Mouse (Mus musculus) midbrain, embryonic 10.5 days (tissue): ENCODE data around the gene B630019K06Rik. TPM values are rescaled to one million over a fixed set of nuclear protein-coding genes. Genes with fewer than 3 reads are reported as not detected.
A peak's percentile ranks its signal among the peaks of the same experiment; 100 is the strongest.
"Not testable (repeated sequence)": the region's sequence is repeated elsewhere in the genome, so short reads cannot be mapped to it uniquely, and the experiment has no call there.

Experiments
- DNase-seq: peaks from one replicate; pipeline ENCODE4 v3.0.0-alpha.2; 2017; ENCODE audit warnings: low spot score
- H3K27ac ChIP-seq: fragments of 300-500 bp; sonication (generic); replicated peaks from 2 replicates; pipeline ENCODE4 v1.5.1; 2016; ENCODE audit warnings: mild to moderate bottlenecking
- H3K27me3 ChIP-seq: fragments of 300-500 bp; sonication (generic); 2 replicates; pipeline ENCODE4 v1.6.1; 2016; ENCODE audit warnings: low read depth, mild to moderate bottlenecking; ENCODE audit not compliant: poor library complexity, severe bottlenecking
- H3K36me3 ChIP-seq: fragments of 300-500 bp; sonication (generic); 2 replicates; pipeline ENCODE4 v1.6.1; 2016; ENCODE audit warnings: mild to moderate bottlenecking, moderate library complexity
- H3K4me1 ChIP-seq: fragments of 300-500 bp; sonication (generic); 2 replicates; pipeline ENCODE4 v1.6.1; 2016
- H3K4me3 ChIP-seq: fragments of 300-500 bp; sonication (generic); 2 replicates; pipeline ENCODE4 v1.5.1; 2016; ENCODE audit warnings: mild to moderate bottlenecking, moderate library complexity
- H3K9me3 ChIP-seq: fragments of 300-500 bp; sonication (generic); replicated peaks from 2 replicates; pipeline ENCODE4 v1.6.1; 2016; ENCODE audit warnings: mild to moderate bottlenecking
- WGBS: fragments of 180-500 bp; shearing (Covaris S2); methylation state at CpG from one replicate; pipeline ENCODE4 v1.1.7; 2016; 5-methylcytosine and 5-hydroxymethylcytosine counted together
- polyA plus RNA-seq: library from polyadenylated mRNA; unstranded; fragments of >200 nt; fragmentation: Nextera tagmentation; extraction: Ambion mirVana; gene quantifications from 2 replicates; pipeline ENCODE4 v1.2.1, GENCODE M21; 2016

Gene B630019K06Rik
- polyA plus RNA-seq: 3.4 and 3.9 TPM in 2 replicates

- whole genome bisulfite sequencing: 26% methylated on average over 83 of the region's 95 CpGs
Measured at GRCm38 (mm10) chrX:8892343-8893155, at the start of gene B630019K06Rik. B630019K06Rik (plus strand) TSS chrX:8892382.

GRCm38 (mm10) chrX:8843694-8844093, 48.5 kb upstream of the B630019K06Rik start, which contains the start of gene Gm6592:
Gm6592 (plus strand) TSS chrX:8843994.
- Histone ChIP-seq H3K9me3 (peaks cover 8% of the 10 kb centered on the region; the same call in 1 of the 2 replicates), H3K27ac (no peak within 1 kb of the TSS), H3K4me3 (no peak within 1 kb of the TSS), H3K27me3 (no peaks in the 10 kb centered on the region), H3K36me3 (no peaks in the 10 kb centered on the region), H3K4me1 (no peaks in the 10 kb centered on the region)
- 75% methylated on average over 1 of the region's 1 CpGs for WGBS
- no peak for DNase-seq

More at GRCm38 (mm10) chrX:8892343-8893155, at the start of gene B630019K06Rik:
- no peaks in the 10 kb centered on the region for H3K27me3 ChIP-seq
- no peaks in the 10 kb centered on the region for H3K4me1 ChIP-seq
- H3K4me3 ChIP-seq: peak within 1 kb of the TSS; percentile 62
- H3K36me3 ChIP-seq: 0 out of 2 replicates have a peak, but pooled peaks cover 6% of the 10 kb centered on the region
- peak within 1 kb of the TSS; percentile 87 for H3K27ac ChIP-seq
- DNase-seq: peak; percentile 61
- peaks cover 18% of the 10 kb centered on the region; the same call in 1 of the 2 replicates for H3K9me3 ChIP-seq

GRCm38 (mm10) chrX:8852486-8852885, 39.7 kb upstream of the B630019K06Rik start:
- H3K36me3 ChIP-seq: no peaks in the 10 kb centered on the region
- 91% methylated on average over 10 of the region's 10 CpGs for WGBS
- H3K4me3 ChIP-seq: no peak overlapping the region
- H3K9me3 ChIP-seq: peaks cover 7% of the 10 kb centered on the region; the same call in 1 of the 2 replicates
- H3K27me3 ChIP-seq: no peaks in the 10 kb centered on the region
- H3K27ac ChIP-seq: no peak overlapping the region
- no peak for DNase-seq
- H3K4me1 ChIP-seq: no peaks in the 10 kb centered on the region

GRCm38 (mm10) chrX:8864331-8864730, 27.9 kb upstream of the B630019K06Rik start:
- not testable (repeated sequence) for H3K9me3 ChIP-seq, H3K27ac ChIP-seq, H3K27me3 ChIP-seq, H3K36me3 ChIP-seq, H3K4me3 ChIP-seq, H3K4me1 ChIP-seq
- peak; percentile 64 for DNase-seq
- 3% methylated on average over 3 of the region's 3 CpGs for WGBS

- H3K36me3 ChIP-seq, H3K4me1 ChIP-seq, H3K27ac ChIP-seq, H3K4me3 ChIP-seq, H3K27me3 ChIP-seq, DNase-seq: not testable (repeated sequence)
- 84% methylated on average over 3 of the region's 4 CpGs for WGBS
- peaks cover 15% of the 10 kb centered on the region for H3K9me3 ChIP-seq
Measured at GRCm38 (mm10) chrX:8873953-8874352, 18.2 kb upstream of the B630019K06Rik start, which contains the start of gene Gm5751. Gm5751 (plus strand) TSS chrX:8874253.

- DNase-seq: no peak
- Histone ChIP-seq H3K36me3 (0 out of 2 replicates have a peak, but pooled peaks cover 6% of the 10 kb centered on the region), H3K9me3 (no peaks in the 10 kb centered on the region), H3K27me3 (no peaks in the 10 kb centered on the region), H3K4me3 (no peak overlapping the region), H3K4me1 (no peaks in the 10 kb centered on the region), H3K27ac (no peak overlapping the region)
- WGBS: 81% methylated on average over 4 of the region's 4 CpGs
Measured at GRCm38 (mm10) chrX:8884336-8884735, 7.8 kb upstream of the B630019K06Rik start.

- no peaks in the 10 kb centered on the region for H3K27me3 ChIP-seq
- peaks cover 18% of the 10 kb centered on the region; the same call in 1 of the 2 replicates for H3K9me3 ChIP-seq
- H3K4me3 ChIP-seq: peak overlapping the region; percentile 62
- H3K4me1 ChIP-seq: no peaks in the 10 kb centered on the region
- H3K27ac ChIP-seq: peak overlapping the region; percentile 87
- 0 out of 2 replicates have a peak, but pooled peaks cover 6% of the 10 kb centered on the region for H3K36me3 ChIP-seq
- no peak for DNase-seq
- WGBS: 63% methylated on average over 2 of the region's 9 CpGs
Measured at GRCm38 (mm10) chrX:8891975-8892342, 223 bp upstream of the B630019K06Rik start.

GRCm38 (mm10) chrX:8893182-8893651, 1.0 kb downstream of the B630019K06Rik start:
- Histone ChIP-seq H3K4me3 (peak overlapping the region; percentile 62), H3K36me3 (no peaks in the 10 kb centered on the region), H3K9me3 (peaks cover 18% of the 10 kb centered on the region; the same call in 1 of the 2 replicates), H3K27ac (peak overlapping the region; percentile 87), H3K27me3 (no peaks in the 10 kb centered on the region), H3K4me1 (no peaks in the 10 kb centered on the region)
- WGBS: 13% methylated on average over 40 of the region's 42 CpGs
- DNase-seq: peak; percentile 50

- WGBS: 74% methylated on average over 4 of the region's 4 CpGs
- Histone ChIP-seq H3K4me3 (no peak overlapping the region), H3K9me3 (no peaks in the 10 kb centered on the region; the same call in 1 of the 2 replicates), H3K27me3 (no peaks in the 10 kb centered on the region), H3K27ac (no peak overlapping the region), H3K36me3 (no peaks in the 10 kb centered on the region), H3K4me1 (peaks cover 5% of the 10 kb centered on the region; the same call in 1 of the 2 replicates)
- no peak for DNase-seq
Measured at GRCm38 (mm10) chrX:8900823-8901222, 8.6 kb downstream of the B630019K06Rik start.

- Histone ChIP-seq H3K9me3 (no peaks in the 10 kb centered on the region; the same call in 1 of the 2 replicates), H3K36me3 (no peaks in the 10 kb centered on the region), H3K27ac (no peak overlapping the region), H3K4me1 (peaks cover 5% of the 10 kb centered on the region; the same call in 1 of the 2 replicates), H3K4me3 (no peak overlapping the region), H3K27me3 (no peaks in the 10 kb centered on the region)
- 36% methylated on average over 7 of the region's 7 CpGs for WGBS
- no peak for DNase-seq
Measured at GRCm38 (mm10) chrX:8901906-8902472, 9.8 kb downstream of the B630019K06Rik start.

GRCm38 (mm10) chrX:8921080-8921479, 28.9 kb downstream of the B630019K06Rik start:
- 81% methylated on average over 4 of the region's 4 CpGs for WGBS
- no peaks in the 10 kb centered on the region; the same call in 1 of the 2 replicates for H3K9me3 ChIP-seq
- no peak overlapping the region for H3K27ac ChIP-seq
- no peaks in the 10 kb centered on the region for H3K36me3 ChIP-seq
- DNase-seq: no peak
- H3K4me1 ChIP-seq: no peaks in the 10 kb centered on the region
- no peaks in the 10 kb centered on the region for H3K27me3 ChIP-seq
- no peak overlapping the region for H3K4me3 ChIP-seq

- Histone ChIP-seq H3K9me3 (no peaks in the 10 kb centered on the region; the same call in 1 of the 2 replicates), H3K4me3 (no peak overlapping the region), H3K27ac (no peak overlapping the region), H3K36me3 (no peaks in the 10 kb centered on the region), H3K27me3 (no peaks in the 10 kb centered on the region), H3K4me1 (no peaks in the 10 kb centered on the region)
- DNase-seq: peak; percentile 13
- 60% methylated on average over 9 of the region's 9 CpGs for WGBS
Measured at GRCm38 (mm10) chrX:8921813-8922607, 29.8 kb downstream of the B630019K06Rik start.
